Mouse (Mus musculus) myocyte (in vitro differentiated cells): ENCODE measurements around the gene Rapgef2.

ENCODE experiments used
- CEBPB ChIP-seq: IDR thresholded peaks from 2 replicates; pipeline ENCODE4 v1.6.1; 2011; ENCODE audit warnings: mild to moderate bottlenecking, moderate library complexity; ENCODE audit not compliant: poor library complexity, insufficient read depth, severe bottlenecking
- POLR2A ChIP-seq: IDR thresholded peaks from one replicate; pipeline ENCODE4 v1.6.1; 2011; ENCODE audit warnings: low read depth, mild to moderate bottlenecking, control low read depth, moderate library complexity; ENCODE audit not compliant: insufficient read length

GRCm38 (mm10) chr3:79228304-79228703 is 58.0 kb downstream of the Rapgef2 start:
- no peak for TF ChIP-seq POLR2A
- no peak for TF ChIP-seq CEBPB
